Mouse (Mus musculus) stomach, embryonic 15.5 days (tissue): ENCODE data around the gene Fam8a1. TPM values are rescaled to one million over a fixed set of nuclear protein-coding genes. Genes with fewer than 3 reads are reported as not detected.

Experiments
- ATAC-seq: fragments of 200-750 bp; cut with Nextera tagmentation; 2 replicates; pipeline ENCODE4 v1.8.0; 2017; ENCODE audit warnings: low read depth, moderate number of reproducible peaks, moderate TSS enrichment; ENCODE audit not compliant: insufficient read depth, low FRiP score
- H3K27ac ChIP-seq: fragments of 300-500 bp; sonication (generic); 2 replicates; pipeline ENCODE4 v1.5.1; 2015; ENCODE audit warnings: mild to moderate bottlenecking, inconsistent platforms
- H3K27me3 ChIP-seq: fragments of 300-500 bp; sonication (generic); replicated peaks from 2 replicates; pipeline ENCODE4 v1.6.1; 2015; ENCODE audit warnings: inconsistent platforms
- H3K36me3 ChIP-seq: fragments of 300-500 bp; sonication (generic); 2 replicates; pipeline ENCODE4 v1.6.1; 2015; ENCODE audit warnings: inconsistent platforms
- H3K4me1 ChIP-seq: fragments of 300-500 bp; sonication (generic); 2 replicates; pipeline ENCODE4 v1.6.1; 2015; ENCODE audit warnings: inconsistent platforms
- H3K4me2 ChIP-seq: fragments of 300-500 bp; sonication (generic); 2 replicates; pipeline ENCODE4 v1.6.1; 2015; ENCODE audit warnings: mild to moderate bottlenecking, inconsistent platforms
- H3K4me3 ChIP-seq: fragments of 300-500 bp; sonication (generic); replicated peaks from 2 replicates; pipeline ENCODE4 v1.5.1; 2015; ENCODE audit warnings: inconsistent platforms
- H3K9ac ChIP-seq: fragments of 300-500 bp; sonication (generic); 2 replicates; pipeline ENCODE4 v1.6.1; 2015; ENCODE audit warnings: inconsistent platforms
- H3K9me3 ChIP-seq: fragments of 300-500 bp; sonication (generic); 2 replicates; pipeline ENCODE4 v1.6.1; 2016; ENCODE audit warnings: inconsistent platforms
- WGBS: fragments of 180-500 bp; shearing (Covaris S2); methylation state at CpG from one replicate; pipeline ENCODE4 v1.1.7; 2015; 5-methylcytosine and 5-hydroxymethylcytosine counted together
- polyA plus RNA-seq: library from polyadenylated mRNA; unstranded; fragments of >200 nt; fragmentation: Nextera tagmentation; extraction: Ambion mirVana; gene quantifications from 2 replicates; pipeline ENCODE4 v1.2.1, GENCODE M21; 2015

The Fam8a1 gene
- polyA plus RNA-seq, 1 experiment from 2014 or later, result 10.7 TPM

DNA sequence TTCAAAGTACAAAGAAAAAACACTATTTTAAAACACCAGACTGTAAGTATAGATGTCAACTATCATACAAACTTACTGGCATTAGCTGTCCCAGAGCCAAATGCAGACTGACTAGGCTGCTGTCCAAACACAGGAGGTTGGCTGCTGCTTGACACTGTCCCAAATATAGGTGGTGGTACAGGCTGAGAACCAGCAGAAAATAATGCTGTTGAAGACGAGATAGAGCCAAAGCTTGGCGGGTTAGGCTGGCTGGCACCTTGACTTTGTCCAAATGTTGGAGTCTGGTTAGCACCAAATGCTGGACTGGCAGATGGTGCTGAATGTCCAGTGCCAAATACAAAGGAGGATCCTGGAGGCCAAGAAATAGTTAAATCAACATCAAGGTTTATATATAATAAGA is 13.6 kb downstream of the Fam8a1 start:
- H3K36me3 ChIP-seq, result peaks cover 28% of the 10 kb centered on the region

DNA sequence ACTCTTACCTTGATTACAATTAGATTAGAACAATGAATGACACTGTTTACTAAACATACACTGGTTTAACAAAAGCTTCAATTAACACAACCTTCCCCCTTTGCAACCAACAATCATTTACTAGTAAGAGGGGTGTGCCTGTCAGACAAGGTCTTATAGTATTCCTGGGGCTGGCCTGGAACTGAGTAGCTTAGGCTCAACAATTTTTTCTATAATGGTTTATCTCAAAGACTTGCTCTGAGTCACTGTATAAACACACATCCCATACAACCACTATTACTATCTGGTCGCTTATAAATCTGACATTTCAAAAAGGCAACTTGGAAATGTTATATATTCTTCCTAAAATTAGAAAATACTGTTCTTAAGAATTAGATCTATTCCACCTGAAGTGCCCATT is 14.0 kb downstream of the Fam8a1 start:
- Histone ChIP-seq H3K4me3 (no peak overlapping the region), H3K27ac (no peak overlapping the region), H3K27me3 (no peaks in the 10 kb centered on the region), H3K36me3 (peaks cover 28% of the 10 kb centered on the region), H3K4me1 (no peaks in the 10 kb centered on the region), H3K9ac (no peak overlapping the region), H3K4me2 (no peak overlapping the region), H3K9me3 (no peaks in the 10 kb centered on the region)
- ATAC-seq, result no peak
- WGBS, result 79% methylated on average over 1 of the region's 1 CpGs

More for the DNA sequence above, 13.6 kb downstream of the Fam8a1 start:
- Histone ChIP-seq H3K9ac (no peak overlapping the region), H3K9me3 (no peaks in the 10 kb centered on the region), H3K4me2 (no peak overlapping the region), H3K4me3 (no peak overlapping the region), H3K27me3 (no peaks in the 10 kb centered on the region), H3K4me1 (no peaks in the 10 kb centered on the region), H3K27ac (no peak overlapping the region)
- no peak for ATAC-seq
- WGBS, result 88% methylated on average over 2 of the region's 2 CpGs

DNA sequence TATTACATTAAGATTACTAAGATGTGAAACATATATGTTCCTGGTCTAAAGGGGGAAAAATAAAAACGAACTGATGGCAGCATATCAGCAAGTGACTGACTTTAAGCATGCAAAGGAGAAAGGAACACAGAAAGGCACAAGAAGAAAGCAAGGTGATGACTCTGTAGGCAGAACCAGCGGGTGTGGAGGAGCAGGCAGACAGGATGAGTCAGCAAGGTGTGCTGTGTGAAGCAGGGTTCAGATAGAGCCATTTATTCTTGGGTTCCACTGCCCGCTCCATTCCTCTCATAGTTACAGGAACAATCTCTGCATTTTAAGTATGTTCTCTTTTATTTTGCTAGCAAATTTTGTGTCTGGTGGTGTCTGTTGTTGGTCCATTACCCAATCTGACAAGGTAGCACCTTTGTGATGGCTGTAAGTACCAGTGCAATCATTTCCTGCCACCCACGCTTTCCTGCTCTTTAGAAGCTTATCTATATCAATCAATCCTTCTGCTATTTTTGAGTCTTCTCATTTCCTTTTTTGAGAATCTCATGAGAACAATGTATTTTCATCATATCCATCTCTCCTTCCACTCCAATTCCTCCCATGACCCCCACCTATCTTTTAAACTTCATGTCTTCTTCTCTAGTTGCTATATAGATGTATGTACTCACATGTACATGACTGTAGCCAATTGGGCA is 21.4 kb downstream of the Fam8a1 start:
- Histone ChIP-seq H3K36me3 (peaks cover 19% of the 10 kb centered on the region), H3K27me3 (no peaks in the 10 kb centered on the region)
- WGBS, result 81% methylated on average over 4 of the region's 4 CpGs

DNA sequence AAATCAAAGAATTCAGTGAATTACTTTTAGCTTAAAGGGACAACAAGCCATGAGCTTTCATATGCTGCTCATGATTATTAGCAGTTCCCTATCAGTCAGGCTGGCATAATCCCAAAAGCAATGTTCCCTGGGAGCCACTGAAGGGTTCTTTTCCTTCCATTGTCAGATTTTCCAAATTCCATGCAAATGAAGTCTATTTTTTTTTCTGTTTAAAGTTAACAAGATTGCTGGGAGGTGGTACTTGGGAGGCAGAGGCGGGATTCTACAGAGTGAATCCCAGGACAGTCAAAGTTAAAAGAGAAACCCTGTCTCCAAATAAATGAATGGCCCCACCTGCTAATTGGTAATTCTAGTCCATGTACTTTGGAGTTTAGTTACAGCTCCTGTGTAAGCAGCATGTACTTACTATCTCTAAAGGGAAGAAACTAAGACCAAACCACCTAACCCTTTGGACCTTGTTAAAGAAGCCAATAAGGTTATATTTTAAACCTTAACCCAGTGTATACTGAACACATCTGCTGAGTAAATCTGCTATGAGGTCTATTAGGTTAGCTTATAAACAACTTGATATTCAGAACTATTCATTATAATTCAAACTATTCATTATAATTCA is 26.1 kb downstream of the Fam8a1 start:
- 94% methylated on average over 1 of the region's 1 CpGs for WGBS
- H3K27ac ChIP-seq, result no peak overlapping the region
- H3K4me2 ChIP-seq, result no peak overlapping the region

More for the DNA sequence above, 21.4 kb downstream of the Fam8a1 start:
- Histone ChIP-seq H3K4me1 (no peaks in the 10 kb centered on the region), H3K9ac (no peak overlapping the region), H3K27ac (no peak overlapping the region), H3K4me3 (no peak overlapping the region), H3K9me3 (no peaks in the 10 kb centered on the region), H3K4me2 (no peak overlapping the region)
- ATAC-seq, result no peak

DNA sequence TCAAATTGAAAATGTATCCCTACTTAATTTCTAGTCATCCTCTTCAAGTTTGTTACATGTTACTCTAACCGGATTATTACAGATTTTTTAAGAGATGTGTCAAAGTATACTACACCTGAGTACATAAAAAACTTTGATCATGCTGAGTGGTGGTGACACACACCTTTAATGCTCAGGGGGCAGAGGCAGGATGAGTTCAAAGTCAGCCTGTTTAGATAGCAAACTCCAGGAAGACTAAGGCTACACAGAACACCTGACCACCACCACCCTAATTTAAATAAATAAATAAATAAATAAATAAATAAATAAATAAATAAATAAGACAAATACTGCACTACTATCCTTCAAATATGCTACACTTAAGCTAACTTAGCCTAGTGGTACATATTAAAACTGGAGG is 26.6 kb downstream of the Fam8a1 start:
- ATAC-seq, result no peak
- Histone ChIP-seq H3K36me3 (peaks cover 9% of the 10 kb centered on the region), H3K9me3 (no peaks in the 10 kb centered on the region), H3K4me2 (no peak overlapping the region), H3K4me3 (no peak overlapping the region), H3K27me3 (no peaks in the 10 kb centered on the region), H3K4me1 (no peaks in the 10 kb centered on the region), H3K27ac (no peak overlapping the region), H3K9ac (no peak overlapping the region)
- WGBS, result 87% methylated on average over 1 of the region's 1 CpGs

More for the DNA sequence above, 26.1 kb downstream of the Fam8a1 start:
- Histone ChIP-seq H3K9ac (no peak overlapping the region), H3K4me1 (no peaks in the 10 kb centered on the region), H3K36me3 (peaks cover 9% of the 10 kb centered on the region), H3K27me3 (no peaks in the 10 kb centered on the region), H3K4me3 (no peak overlapping the region), H3K9me3 (no peaks in the 10 kb centered on the region)
- no peak for ATAC-seq

DNA sequence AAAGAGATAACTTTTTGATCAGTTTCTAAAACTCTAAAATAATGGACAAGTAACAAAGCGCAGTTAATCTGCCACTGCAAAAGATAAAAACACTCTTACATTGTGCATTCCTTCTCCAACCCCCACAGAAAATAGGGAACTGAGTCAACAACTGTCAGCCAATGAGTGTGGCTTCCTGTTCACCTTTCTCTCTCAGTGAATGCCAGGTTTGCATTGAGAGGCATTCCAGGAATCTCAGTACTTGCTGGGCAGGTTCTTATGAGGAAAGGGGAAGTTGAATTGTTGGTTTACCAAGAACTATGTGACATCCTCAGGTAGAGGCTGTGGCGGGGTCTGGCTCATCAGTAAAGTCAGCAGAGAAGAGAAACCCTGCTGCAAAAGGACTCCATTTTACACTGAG is 27.5 kb downstream of the Fam8a1 start:
- Histone ChIP-seq H3K27me3 (no peaks in the 10 kb centered on the region), H3K4me3 (no peak overlapping the region), H3K27ac (no peak overlapping the region), H3K9ac (no peak overlapping the region), H3K4me2 (no peak overlapping the region), H3K4me1 (no peaks in the 10 kb centered on the region), H3K9me3 (no peaks in the 10 kb centered on the region), H3K36me3 (peaks cover 9% of the 10 kb centered on the region)
- WGBS, result 65% methylated on average over 2 of the region's 2 CpGs
- ATAC-seq, result no peak

DNA sequence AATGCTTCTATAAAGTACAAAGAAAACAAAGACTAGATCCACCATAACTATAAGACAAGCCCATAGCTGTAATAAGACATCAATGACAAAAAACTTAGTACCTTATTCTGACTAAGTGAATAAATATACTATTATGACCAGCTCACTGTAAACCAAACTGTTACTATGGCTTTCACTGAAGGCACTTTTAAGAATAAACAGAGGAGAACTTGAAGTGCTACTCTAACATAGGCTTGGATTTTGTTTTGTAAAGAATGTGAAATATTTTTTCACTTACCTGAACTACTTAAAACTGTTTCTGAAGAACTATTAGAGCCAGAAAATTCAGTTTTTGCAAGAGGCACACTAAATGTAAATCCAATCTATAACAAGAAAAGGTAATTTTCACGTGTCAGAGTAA is 30.1 kb downstream of the Fam8a1 start:
- Histone ChIP-seq H3K27me3 (no peaks in the 10 kb centered on the region), H3K4me2 (no peak overlapping the region), H3K9me3 (no peaks in the 10 kb centered on the region), H3K4me3 (no peak overlapping the region), H3K9ac (no peak overlapping the region), H3K27ac (no peak overlapping the region), H3K4me1 (no peaks in the 10 kb centered on the region), H3K36me3 (peaks cover 4% of the 10 kb centered on the region; the same call in 1 of the 2 replicates)
- 92% methylated on average over 1 of the region's 1 CpGs for WGBS
- ATAC-seq, result no peak

DNA sequence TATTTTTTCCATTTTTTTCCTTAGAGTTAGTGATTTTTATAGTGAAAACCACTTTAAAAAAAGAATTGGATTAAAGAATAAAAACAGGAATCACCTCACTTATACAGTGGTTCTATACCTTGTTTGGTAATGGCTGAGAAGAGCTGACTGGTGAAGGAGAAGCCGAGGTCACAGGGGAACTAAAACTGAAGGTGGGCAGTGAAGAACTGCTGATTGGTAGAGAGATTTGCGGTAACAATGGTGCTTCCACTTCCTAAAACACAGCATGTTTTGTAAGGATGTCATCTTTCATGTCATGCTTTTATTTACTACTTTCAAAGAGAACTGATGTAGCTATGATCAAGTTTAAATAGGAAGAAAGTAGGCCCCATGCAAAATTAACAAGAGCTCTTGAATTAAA is 32.2 kb downstream of the Fam8a1 start:
- no peaks in the 10 kb centered on the region for H3K27me3 ChIP-seq
- H3K9ac ChIP-seq, result no peak overlapping the region
- no peak overlapping the region for H3K4me2 ChIP-seq
- H3K4me3 ChIP-seq, result no peak overlapping the region
- H3K36me3 ChIP-seq, result 0 out of 2 replicates have a peak, but pooled peaks cover 2% of the 10 kb centered on the region
- ATAC-seq, result no peak
- WGBS, result 77% methylated on average over 2 of the region's 2 CpGs
- no peaks in the 10 kb centered on the region for H3K9me3 ChIP-seq
- no peak overlapping the region for H3K27ac ChIP-seq
- H3K4me1 ChIP-seq, result no peaks in the 10 kb centered on the region

DNA sequence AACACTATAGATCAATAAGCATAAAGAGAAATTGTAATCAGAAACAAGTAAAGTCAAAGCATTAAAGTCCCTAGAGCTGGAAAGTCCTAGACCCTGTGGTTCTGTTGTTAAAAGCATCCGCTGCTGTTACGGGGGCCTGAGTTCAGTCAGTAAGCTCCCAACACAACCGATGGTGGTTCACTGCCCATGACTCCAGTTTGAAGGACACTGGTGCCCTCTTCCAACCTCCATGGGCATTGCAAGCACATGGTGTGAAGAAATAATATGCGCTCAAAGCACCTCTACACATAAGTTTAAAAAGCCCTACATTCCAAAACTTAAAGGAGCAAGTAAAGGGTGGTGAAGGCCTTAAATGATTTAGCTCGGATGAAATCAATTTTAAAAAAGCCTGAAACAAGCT is 33.8 kb downstream of the Fam8a1 start:
- WGBS, result 83% methylated on average over 5 of the region's 5 CpGs
- no peak overlapping the region for H3K27ac ChIP-seq
- ATAC-seq, result no peak
- H3K4me2 ChIP-seq, result no peak overlapping the region
- no peaks in the 10 kb centered on the region for H3K4me1 ChIP-seq
- no peaks in the 10 kb centered on the region for H3K9me3 ChIP-seq
- H3K36me3 ChIP-seq, result 0 out of 2 replicates have a peak, but pooled peaks cover 2% of the 10 kb centered on the region
- no peak overlapping the region for H3K4me3 ChIP-seq
- no peaks in the 10 kb centered on the region for H3K27me3 ChIP-seq
- H3K9ac ChIP-seq, result no peak overlapping the region

DNA sequence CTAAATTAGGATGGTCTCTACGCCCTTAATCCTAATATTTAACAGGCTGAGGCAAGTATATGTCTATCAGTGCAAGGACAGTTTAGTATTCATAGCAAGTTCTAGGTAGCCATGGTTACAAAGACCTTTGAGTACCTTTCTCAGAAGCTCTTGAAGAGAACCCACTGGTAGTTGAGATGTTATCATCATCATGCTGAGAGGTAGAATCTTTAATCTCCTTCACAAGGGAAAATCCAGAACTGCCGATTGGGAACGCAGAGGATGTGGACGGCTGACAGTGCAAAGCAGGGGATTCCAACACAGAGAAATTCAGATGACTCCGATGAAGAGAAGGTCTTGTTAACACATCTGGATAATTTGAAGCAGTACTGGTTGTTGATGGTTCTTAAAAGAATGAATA is 44.2 kb downstream of the Fam8a1 start:
- Histone ChIP-seq H3K36me3 (peaks cover 12% of the 10 kb centered on the region; the same call in 1 of the 2 replicates), H3K27me3 (no peaks in the 10 kb centered on the region), H3K9ac (no peak overlapping the region), H3K9me3 (no peaks in the 10 kb centered on the region), H3K27ac (no peak overlapping the region), H3K4me1 (no peaks in the 10 kb centered on the region), H3K4me3 (no peak overlapping the region), H3K4me2 (no peak overlapping the region)
- WGBS, result 95% methylated on average over 5 of the region's 5 CpGs
- no peak for ATAC-seq

DNA sequence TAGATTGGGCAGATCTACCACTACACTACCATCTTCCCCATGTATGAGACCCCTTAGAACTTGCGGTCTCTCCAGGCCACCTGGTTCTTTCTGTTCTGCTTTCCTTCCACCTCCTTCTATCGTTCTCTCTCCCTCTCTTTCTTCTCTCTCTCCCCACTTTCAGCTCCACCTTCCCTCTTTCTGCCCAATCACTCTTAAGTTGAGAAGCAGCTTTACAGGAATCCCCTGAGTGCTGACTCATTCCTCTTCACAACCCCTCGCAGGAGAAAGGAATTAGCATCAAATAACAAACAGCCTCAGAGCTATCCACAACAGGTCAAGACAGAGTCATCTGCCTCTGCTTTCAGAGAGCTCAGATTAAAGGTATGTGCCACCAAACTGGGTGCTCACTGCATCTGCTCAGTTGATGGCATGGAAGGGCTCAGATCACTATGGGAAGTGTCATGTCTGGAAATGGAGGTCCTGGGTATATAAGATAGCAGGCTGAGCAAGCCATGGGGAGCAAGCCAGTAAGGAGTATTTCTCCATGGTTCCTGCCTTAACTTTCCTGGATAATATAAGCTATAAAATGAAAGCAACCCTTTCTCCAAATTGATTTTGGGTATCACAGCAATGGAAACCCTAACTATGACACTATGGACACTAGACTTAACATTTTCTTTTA is 46.8 kb downstream of the Fam8a1 start:
- no peak overlapping the region for H3K4me3 ChIP-seq
- whole genome bisulfite sequencing, result 60% methylated on average over 3 of the region's 3 CpGs
- H3K36me3 ChIP-seq, result peaks cover 12% of the 10 kb centered on the region; the same call in 1 of the 2 replicates
- ATAC-seq, result no peak
- no peaks in the 10 kb centered on the region for H3K4me1 ChIP-seq
- H3K9ac ChIP-seq, result no peak overlapping the region
- H3K27me3 ChIP-seq, result no peaks in the 10 kb centered on the region
- no peak overlapping the region for H3K27ac ChIP-seq
- no peaks in the 10 kb centered on the region for H3K9me3 ChIP-seq
- H3K4me2 ChIP-seq, result no peak overlapping the region

DNA sequence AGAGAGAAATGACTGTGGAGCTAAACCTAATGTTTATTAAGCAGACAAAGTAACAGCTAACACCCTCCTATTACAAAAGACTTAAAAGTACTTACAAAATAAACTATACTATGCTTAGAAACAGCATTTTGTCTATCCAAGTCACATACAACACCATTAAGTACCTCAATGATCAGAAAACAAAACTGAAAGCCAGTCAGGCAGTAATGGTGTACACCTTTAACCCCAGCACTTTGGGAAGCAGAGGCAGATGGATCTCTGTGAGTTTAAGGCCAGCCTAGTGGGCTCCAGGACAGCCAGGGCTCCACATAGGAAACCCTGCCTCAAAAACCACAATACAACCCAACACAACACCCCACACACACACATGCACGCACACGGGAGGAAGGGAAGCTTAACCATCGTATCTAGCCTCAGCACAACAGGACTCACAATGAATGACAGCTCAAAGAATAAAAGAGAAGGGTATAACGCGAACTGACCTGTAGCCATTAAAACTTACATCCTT is 49.6 kb downstream of the Fam8a1 start:
- no peaks in the 10 kb centered on the region for H3K27me3 ChIP-seq
- no peak overlapping the region for H3K27ac ChIP-seq
- WGBS, result 80% methylated on average over 5 of the region's 5 CpGs
- no peaks in the 10 kb centered on the region for H3K4me1 ChIP-seq
- H3K4me2 ChIP-seq, result no peak overlapping the region
- no peak overlapping the region for H3K9ac ChIP-seq
- H3K4me3 ChIP-seq, result no peak overlapping the region
- ATAC-seq, result no peak
- peaks cover 5% of the 10 kb centered on the region; the same call in 1 of the 2 replicates for H3K36me3 ChIP-seq
- H3K9me3 ChIP-seq, result no peaks in the 10 kb centered on the region
